Mouse (Mus musculus) stomach, embryonic 14.5 days (tissue): Measurements from ENCODE around the gene Xrn1. TPM values are rescaled to one million over a fixed set of nuclear protein-coding genes. Genes with fewer than 3 reads are reported as not detected.

Experiments
- ATAC-seq: fragments of 200-750 bp; cut with Nextera tagmentation; 2 replicates; pipeline ENCODE4 v1.8.0; 2017; ENCODE audit warnings: low read depth, moderate TSS enrichment; ENCODE audit not compliant: insufficient number of reproducible peaks, insufficient read depth, low FRiP score
- H3K27ac ChIP-seq: fragments of 300-500 bp; sonication (generic); 2 replicates; pipeline ENCODE4 v1.5.1; 2014; ENCODE audit warnings: mild to moderate bottlenecking, low read length, moderate library complexity, mixed read lengths
- H3K27me3 ChIP-seq: fragments of 300-500 bp; sonication (generic); 2 replicates; pipeline ENCODE4 v1.6.1; 2014; ENCODE audit warnings: low read length, control low read depth, mixed read lengths; ENCODE audit not compliant: control insufficient read depth, insufficient read depth
- H3K36me3 ChIP-seq: fragments of 300-500 bp; sonication (generic); 2 replicates; pipeline ENCODE4 v1.6.1; 2014; ENCODE audit warnings: mild to moderate bottlenecking, control low read depth, low read length, moderate library complexity, mixed read lengths; ENCODE audit not compliant: control insufficient read depth, insufficient read depth
- H3K4me1 ChIP-seq: fragments of 300-500 bp; sonication (generic); 2 replicates; pipeline ENCODE4 v1.6.1; 2014; ENCODE audit warnings: low read length, control low read depth, mixed read lengths; ENCODE audit not compliant: control insufficient read depth, insufficient read depth
- H3K4me2 ChIP-seq: fragments of 300-500 bp; sonication (generic); replicated peaks from 2 replicates; pipeline ENCODE4 v1.6.1; 2014; ENCODE audit warnings: low read depth, low read length, control low read depth
- H3K4me3 ChIP-seq: fragments of 300-500 bp; sonication (generic); 2 replicates; pipeline ENCODE4 v1.5.1; 2014; ENCODE audit warnings: low read depth, low read length, control low read depth
- H3K9ac ChIP-seq: fragments of 300-500 bp; sonication (generic); replicated peaks from 2 replicates; pipeline ENCODE4 v1.6.1; 2014; ENCODE audit warnings: low read depth, mild to moderate bottlenecking, control low read depth, low read length, moderate library complexity, mixed read lengths
- H3K9me3 ChIP-seq: fragments of 300-500 bp; sonication (generic); 2 replicates; pipeline ENCODE4 v1.6.1; 2016; ENCODE audit warnings: low read depth, low read length, control low read depth; ENCODE audit not compliant: control insufficient read depth
- WGBS: fragments of 180-500 bp; shearing (Covaris S2); extraction: QIAGEN DNeasy Blood & Tissue Kit; methylation state at CpG from one replicate; pipeline ENCODE4 v1.1.7; 2014; 5-methylcytosine and 5-hydroxymethylcytosine counted together
- polyA plus RNA-seq: library from polyadenylated mRNA; unstranded; fragments of >200 nt; fragmentation: Nextera tagmentation; extraction: Ambion mirVana; gene quantifications from 2 replicates; pipeline ENCODE4 v1.2.1, GENCODE M21; 2014

Xrn1 gene
- polyA plus RNA-seq, 1 experiment from 2014 or later = 30.7 TPM

DNA sequence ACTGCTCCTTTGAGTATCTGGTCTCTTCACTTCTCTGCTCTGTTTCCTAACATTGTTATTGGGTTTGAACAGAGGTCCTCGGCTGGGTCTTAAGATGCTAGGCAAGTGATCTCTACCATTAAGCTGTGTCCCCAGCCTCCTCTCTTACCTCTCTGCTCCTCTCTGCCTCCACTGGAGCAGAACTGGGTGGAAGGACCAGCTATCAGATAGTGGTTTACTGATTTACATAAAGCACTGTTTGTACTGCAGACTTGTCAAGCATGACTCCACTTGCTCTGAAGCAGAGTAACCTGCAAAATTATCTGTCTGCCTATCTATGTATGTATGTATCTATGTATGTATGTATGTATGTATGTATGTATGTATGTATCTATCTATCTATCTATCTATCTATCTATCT, 138.7 kb downstream of the Xrn1 start:
- no peak overlapping the region for H3K4me2 ChIP-seq
- no peak for ATAC-seq
- H3K9ac ChIP-seq = no peak overlapping the region
- H3K9me3 ChIP-seq = no peaks in the 10 kb centered on the region
- WGBS = 97% methylated on average over 1 of the region's 1 CpGs
- H3K4me3 ChIP-seq = no peak overlapping the region
- no peaks in the 10 kb centered on the region for H3K27me3 ChIP-seq
- no peaks in the 10 kb centered on the region for H3K4me1 ChIP-seq
- H3K27ac ChIP-seq = no peak overlapping the region
- H3K36me3 ChIP-seq = no peaks in the 10 kb centered on the region

DNA sequence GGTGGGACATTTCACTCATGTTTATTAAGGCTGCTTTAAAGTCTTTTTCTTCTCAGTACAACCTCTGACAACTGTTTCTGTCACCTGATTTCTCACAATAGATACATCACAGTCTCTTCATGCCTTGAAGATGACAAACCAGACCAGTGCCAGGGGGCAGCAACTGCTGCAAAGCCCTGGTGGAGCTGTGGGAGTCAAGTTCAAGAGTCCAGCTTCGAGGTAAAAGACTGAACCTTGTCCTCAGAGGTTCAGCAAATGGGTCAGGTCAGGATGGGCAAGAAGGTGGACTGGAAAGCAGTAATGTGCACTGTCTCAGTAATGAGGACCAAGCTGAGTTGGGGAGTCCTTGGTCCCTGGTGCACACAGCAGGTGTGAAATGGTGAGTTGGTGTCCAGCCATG, 139.8 kb downstream of the Xrn1 start:
- WGBS = 45% methylated on average over 1 of the region's 1 CpGs
- no peak for ATAC-seq

DNA sequence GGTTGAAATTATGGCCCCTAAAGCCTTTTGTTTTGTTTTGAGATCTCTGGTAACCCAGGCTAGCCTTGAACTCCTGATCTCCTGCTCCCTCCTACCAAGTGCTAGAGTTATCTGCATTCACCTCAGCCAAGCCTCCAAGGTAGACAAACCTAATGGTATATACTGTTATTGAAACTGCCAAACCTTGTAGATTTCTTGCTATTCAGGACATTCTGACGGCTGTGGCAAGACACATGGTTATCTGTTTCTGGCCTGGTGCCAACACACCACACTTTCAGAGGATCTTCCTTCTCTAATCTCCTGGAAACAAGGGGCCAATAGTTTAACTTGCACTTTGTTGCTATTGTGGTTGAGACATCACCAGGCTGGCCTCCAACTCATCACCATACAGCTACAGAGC, 140.6 kb downstream of the Xrn1 start:
- Histone ChIP-seq H3K4me1 (no peaks in the 10 kb centered on the region), H3K36me3 (no peaks in the 10 kb centered on the region), H3K4me3 (no peak overlapping the region), H3K27ac (no peak overlapping the region), H3K4me2 (no peak overlapping the region), H3K9me3 (peaks cover 3% of the 10 kb centered on the region; the same call in 1 of the 2 replicates), H3K27me3 (no peaks in the 10 kb centered on the region), H3K9ac (no peak overlapping the region)
- WGBS = 65% methylated on average over 1 of the region's 1 CpGs
- no peak for ATAC-seq

More for the DNA sequence above, 139.8 kb downstream of the Xrn1 start:
- Histone ChIP-seq H3K9ac (no peak overlapping the region), H3K9me3 (peaks cover 2% of the 10 kb centered on the region; the same call in 1 of the 2 replicates), H3K4me2 (no peak overlapping the region), H3K4me3 (no peak overlapping the region), H3K4me1 (no peaks in the 10 kb centered on the region), H3K27ac (no peak overlapping the region), H3K36me3 (no peaks in the 10 kb centered on the region), H3K27me3 (no peaks in the 10 kb centered on the region)

DNA sequence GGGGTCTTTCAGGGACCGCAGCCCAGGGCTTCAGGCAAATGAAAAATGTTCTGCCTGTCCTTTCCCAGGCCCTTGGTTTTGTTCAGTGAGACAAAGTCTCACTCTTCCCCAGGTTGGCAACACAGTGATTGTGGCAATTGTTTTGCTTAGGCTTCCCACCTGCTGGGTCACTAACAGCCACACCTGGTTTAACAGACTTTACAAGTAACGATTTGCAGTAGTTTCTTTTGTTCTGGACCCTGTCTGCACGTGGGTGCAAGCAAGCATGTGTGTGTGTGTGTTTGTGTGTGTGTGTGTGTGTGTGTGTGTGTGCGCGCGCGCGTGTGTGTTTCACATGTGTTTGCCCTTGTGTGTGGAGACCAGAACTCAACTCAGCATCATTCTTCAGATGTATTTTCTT, 148.3 kb downstream of the Xrn1 start:
- Histone ChIP-seq H3K4me2 (no peak overlapping the region), H3K4me3 (no peak overlapping the region), H3K27ac (no peak overlapping the region), H3K9ac (no peak overlapping the region), H3K27me3 (no peaks in the 10 kb centered on the region), H3K9me3 (peaks cover 3% of the 10 kb centered on the region; the same call in 1 of the 2 replicates), H3K36me3 (no peaks in the 10 kb centered on the region), H3K4me1 (no peaks in the 10 kb centered on the region)
- ATAC-seq = no peak
- 90% methylated on average over 8 of the region's 8 CpGs for WGBS

Other genes with a start within 250 kb of the Xrn1 start
- gene Trpc1, start 204.4 kb upstream of the Xrn1 start, polyA plus RNA-seq = 3.4 and 4.0 TPM in 2 replicates
- 20.4 and 20.7 TPM in 2 replicates for gene Pls1, start 109.4 kb upstream of the Xrn1 start, polyA plus RNA-seq
- gene Atr, start 97.2 kb upstream of the Xrn1 start, polyA plus RNA-seq = 27.4 and 28.1 TPM in 2 replicates
- 12.7 and 13.5 TPM in 2 replicates for gene Gk5, start 164.6 kb downstream of the Xrn1 start, polyA plus RNA-seq
- gene Tfdp2, start 241.5 kb downstream of the Xrn1 start, polyA plus RNA-seq = 60.4 and 61.9 TPM in 2 replicates